23 mouse cellular contexts compared by ENCODE assay signal in the genomic region with DNA sequence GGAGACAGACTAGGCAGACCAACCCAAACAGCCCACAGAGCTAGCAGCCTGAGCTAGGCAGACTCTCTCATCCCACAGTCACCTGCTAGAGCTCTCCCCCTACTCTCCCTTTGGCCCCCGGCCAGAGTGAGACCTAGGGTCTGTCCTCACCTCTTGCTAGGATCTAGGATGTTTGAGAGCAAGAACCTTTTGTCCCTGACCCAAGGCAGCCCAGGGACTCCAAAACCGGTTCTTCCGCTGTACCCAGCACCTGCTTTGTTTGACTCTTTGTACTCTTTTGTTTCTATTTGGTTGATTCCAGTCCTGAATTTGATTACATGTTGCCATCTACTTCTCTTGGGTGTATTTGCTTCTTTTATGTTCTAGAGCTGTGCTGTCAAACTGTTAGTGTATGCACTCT.
"Had no signal": no experiment of that assay in that cellular context is flagged by ENCODE, and none has a peak within 500 bp of the region (broad histone marks: within the 10 kb centered on the region; RNA-seq: fewer than 3 reads in every experiment).

No protein-coding gene starts in this region.

- H3K27ac ChIP-seq: kidney, embryonic 15.5 days; left cerebral cortex, adult 2 months; limb, embryonic 12.5 days; limb, embryonic 15.5 days; liver, embryonic 14.5 days; lung, embryonic 15.5 days; midbrain, embryonic 10.5 days; midbrain, embryonic 13.5 days; neural tube, embryonic 13.5 days; stomach, postnatal 0 days had no signal

- H3K9me3 ChIP-seq: kidney, embryonic 15.5 days; limb, embryonic 12.5 days; limb, embryonic 15.5 days; lung, embryonic 15.5 days; midbrain, embryonic 13.5 days; neural tube, embryonic 13.5 days had no signal

- H3K4me1 ChIP-seq: kidney, embryonic 15.5 days; limb, embryonic 12.5 days; limb, embryonic 15.5 days; lung, embryonic 15.5 days; megakaryocyte, embryonic 14.5 days; midbrain, embryonic 10.5 days; midbrain, embryonic 13.5 days; neural tube, embryonic 13.5 days had no signal

- DNase-seq: kidney, adult 2 months; kidney, postnatal 10 days; kidney, postnatal 36 days; layer of hippocampus, postnatal 36 days; left cerebral cortex, postnatal 4 days; right cerebral cortex, postnatal 4 days; thymus, adult 18-20 months; thymus, postnatal 4 days had no signal

- H3K4me3 ChIP-seq: kidney, embryonic 15.5 days; left cerebral cortex, adult 2 months; limb, embryonic 12.5 days; limb, embryonic 15.5 days; lung, embryonic 15.5 days; megakaryocyte, embryonic 14.5 days; midbrain, embryonic 10.5 days; midbrain, embryonic 13.5 days; myocyte; neural tube, embryonic 13.5 days had no signal

- H3K4me2 ChIP-seq: kidney, embryonic 15.5 days; limb, embryonic 12.5 days; limb, embryonic 15.5 days; liver, embryonic 11.5 days; lung, embryonic 15.5 days; midbrain, embryonic 13.5 days; neural tube, embryonic 13.5 days had no signal

- ATAC-seq: intestine, postnatal 0 days; midbrain, embryonic 13.5 days; midbrain, embryonic 16.5 days had no signal

- H3K27me3 ChIP-seq: kidney, embryonic 15.5 days; limb, embryonic 12.5 days; limb, embryonic 15.5 days; lung, embryonic 15.5 days; megakaryocyte, embryonic 14.5 days; midbrain, embryonic 13.5 days; neural tube, embryonic 13.5 days had no signal

- H3K9ac ChIP-seq: kidney, embryonic 15.5 days; limb, embryonic 12.5 days; limb, embryonic 15.5 days; liver, embryonic 14.5 days; lung, embryonic 15.5 days; midbrain, embryonic 13.5 days; neural tube, embryonic 13.5 days had no signal

- H3K36me3 ChIP-seq: kidney, embryonic 15.5 days; limb, embryonic 12.5 days; limb, embryonic 15.5 days; lung, embryonic 15.5 days; midbrain, embryonic 10.5 days; midbrain, embryonic 13.5 days; neural tube, embryonic 13.5 days had no signal
